Mouse (Mus musculus): ENCODE data around the gene Spata3. TPM values are rescaled to one million over a fixed set of nuclear protein-coding genes. Genes with fewer than 3 reads are reported as not detected.

Gene Spata3
- 0.23 TPM in 1 of 2 replicates, not detected in the other for polyA plus RNA-seq (2012; rRNA removed)

GRCm38 (mm10) chr1:86016516-86016915 lies at the start of gene Spata3:
TSS of gene Spata3 (plus strand) at chr1:86016816.

GRCm38 (mm10) chr1:86045848-86046805 lies 29.5 kb downstream of the Spata3 start, which contains the start of gene 2810459M11Rik:
TSS of gene 2810459M11Rik (plus strand) at chr1:86045863.

GRCm38 (mm10) chr1:86064271-86064991 lies 47.8 kb downstream of the Spata3 start, which contains the start of gene Psmd1:
TSS of gene Psmd1 (plus strand) at chr1:86064387.

Other genes with a start within 250 kb of the Spata3 start
- gene A630001G21Rik, start 238.2 kb upstream of the Spata3 start, polyA plus RNA-seq (2012; rRNA removed), result 1.0 and 2.4 TPM in 2 replicates
- gene Cab39, start 223.4 kb upstream of the Spata3 start, polyA plus RNA-seq (2012; rRNA removed), result 91.7 and 103 TPM in 2 replicates
- 156 and 169 TPM in 2 replicates for gene Itm2c, start 122.5 kb upstream of the Spata3 start, polyA plus RNA-seq (2012; rRNA removed)
- 6.2 and 6.9 TPM in 2 replicates for gene 4933407L21Rik, start 88.3 kb upstream of the Spata3 start, polyA plus RNA-seq (2012; rRNA removed)
- 0.01 and 0.02 TPM in 2 replicates for gene Gpr55, start 55.8 kb upstream of the Spata3 start, polyA plus RNA-seq (2012; rRNA removed)
- 5.5 and 7.3 TPM in 2 replicates for gene 2810459M11Rik, start 29.0 kb downstream of the Spata3 start, polyA plus RNA-seq (2012; rRNA removed)
- gene Psmd1, start 47.6 kb downstream of the Spata3 start, polyA plus RNA-seq (2012; rRNA removed), result 90.3 and 91.2 TPM in 2 replicates
- 0.05 and 0.13 TPM in 2 replicates for gene Htr2b, start 95.2 kb downstream of the Spata3 start, polyA plus RNA-seq (2012; rRNA removed)
- gene Gm21972, start 116.8 kb downstream of the Spata3 start, polyA plus RNA-seq (2012; rRNA removed), result 2.3 and 2.5 TPM in 2 replicates
- gene Armc9, start 138.0 kb downstream of the Spata3 start, polyA plus RNA-seq (2012; rRNA removed), result 23.8 and 24.3 TPM in 2 replicates

Data from central nervous system, embryonic 14 days (tissue).